Mouse (Mus musculus) intestine, embryonic 14.5 days (tissue): ENCODE measurements around the gene Zkscan8. TPM values are rescaled to one million over a fixed set of nuclear protein-coding genes. Genes with fewer than 3 reads are reported as not detected.

Experiments used
- polyA plus RNA-seq: library from polyadenylated mRNA; unstranded; fragments of >200 nt; fragmentation: Nextera tagmentation; extraction: Ambion mirVana; gene quantifications from 2 replicates; pipeline ENCODE4 v1.2.1, GENCODE M21; 2014

Gene Zkscan8
- polyA plus RNA-seq, 1 experiment from 2014 or later = 8.2 TPM

Other genes starting within 250 kb of the Zkscan8 start
- gene Gpx5, start 238.4 kb downstream of the Zkscan8 start, polyA plus RNA-seq = not detected in 2 replicates
- 0.43 TPM in 1 of 2 replicates, not detected in the other for gene Gpx6, start 219.0 kb downstream of the Zkscan8 start, polyA plus RNA-seq
- not detected in 2 replicates for gene Olfr1367, start 184.2 kb downstream of the Zkscan8 start, polyA plus RNA-seq
- 10.1 and 12.7 TPM in 2 replicates for gene Zscan12, start 168.3 kb downstream of the Zkscan8 start, polyA plus RNA-seq
- gene Zkscan3, start 128.4 kb downstream of the Zkscan8 start, polyA plus RNA-seq = 72.2 and 74.6 TPM in 2 replicates
- gene Pgbd1, start 90.1 kb downstream of the Zkscan8 start, polyA plus RNA-seq = 2.7 and 3.2 TPM in 2 replicates
- gene Zscan26, start 77.4 kb downstream of the Zkscan8 start, polyA plus RNA-seq = 23.0 and 29.7 TPM in 2 replicates
- gene Nkapl, start 62.6 kb downstream of the Zkscan8 start, polyA plus RNA-seq = 2.1 and 2.6 TPM in 2 replicates
- 3.3 and 3.4 TPM in 2 replicates for gene Zkscan4, start 52.2 kb downstream of the Zkscan8 start, polyA plus RNA-seq
- not detected in 2 replicates for gene Gm10065, start 51.7 kb downstream of the Zkscan8 start, polyA plus RNA-seq
- 0.22 and 0.32 TPM in 2 replicates for gene AK157302, start 35.9 kb downstream of the Zkscan8 start, polyA plus RNA-seq
- 5.6 and 8.3 TPM in 2 replicates for gene Gm11273, start 29.7 kb downstream of the Zkscan8 start, polyA plus RNA-seq
- 0.05 and 0.16 TPM in 2 replicates for gene Olfr1366, start 11.7 kb upstream of the Zkscan8 start, polyA plus RNA-seq
- not detected in 2 replicates for gene Olfr1535, start 28.8 kb upstream of the Zkscan8 start, polyA plus RNA-seq
- not detected in 2 replicates for gene Olfr1364, start 50.6 kb upstream of the Zkscan8 start, polyA plus RNA-seq
- gene Olfr1362, start 82.9 kb upstream of the Zkscan8 start, polyA plus RNA-seq = not detected in 2 replicates
- gene Olfr11, start 111.4 kb upstream of the Zkscan8 start, polyA plus RNA-seq = not detected in 2 replicates
- gene Olfr1361, start 132.3 kb upstream of the Zkscan8 start, polyA plus RNA-seq = not detected in 2 replicates
- gene Olfr1360, start 146.3 kb upstream of the Zkscan8 start, polyA plus RNA-seq = not detected in 2 replicates
- gene Olfr1359, start 167.0 kb upstream of the Zkscan8 start, polyA plus RNA-seq = not detected in 2 replicates
- 3.5 and 4.9 TPM in 2 replicates for gene Hist1h2bl, start 185.0 kb upstream of the Zkscan8 start, polyA plus RNA-seq
- 26.2 and 47.7 TPM in 2 replicates for gene Hist1h2ai, start 185.3 kb upstream of the Zkscan8 start, polyA plus RNA-seq
- gene Hist1h3h, start 186.5 kb upstream of the Zkscan8 start, polyA plus RNA-seq = 7.7 and 18.4 TPM in 2 replicates
- 4.0 and 5.3 TPM in 2 replicates for gene Hist1h2bm, start 190.9 kb upstream of the Zkscan8 start, polyA plus RNA-seq
- 2.2 and 2.3 TPM in 2 replicates for gene Hist1h4j, start 203.9 kb upstream of the Zkscan8 start, polyA plus RNA-seq
- 7.2 and 10.8 TPM in 2 replicates for gene Hist1h4k, start 219.4 kb upstream of the Zkscan8 start, polyA plus RNA-seq
- gene Hist1h2ak, start 222.7 kb upstream of the Zkscan8 start, polyA plus RNA-seq = 18.2 and 18.4 TPM in 2 replicates
- 3.2 and 3.7 TPM in 2 replicates for gene Hist1h2bn, start 223.0 kb upstream of the Zkscan8 start, polyA plus RNA-seq
- gene Hist1h1b, start 249.5 kb upstream of the Zkscan8 start, polyA plus RNA-seq = 16.0 and 16.8 TPM in 2 replicates